Mouse (Mus musculus) MEL (cell line): Measurements from ENCODE around the gene Gm5771. TPM values are rescaled to one million over a fixed set of nuclear protein-coding genes. Genes with fewer than 3 reads are reported as not detected.

Experiments used
- polyA plus RNA-seq, 2 experiments: library from polyadenylated mRNA; stranded (reverse) in 1 of 2; unstranded in 1 of 2; fragments of >175 nt in 1 of 2; fragments of >200 nt in 1 of 2; gene quantifications; 2 replicates each; pipeline versions ENCODE4 v1.2.1 to v1.2.4; 2012; ENCODE audit warnings: low replicate concordance in 2 of 2, low read depth in 1 of 2; ENCODE audit not compliant: insufficient read length in 2 of 2, insufficient read depth in 1 of 2, missing spikeins in 1 of 2
- total RNA-seq: library from RNA; depleted of rRNA; stranded (reverse); fragments of 300-350 nt; gene quantifications from 2 replicates; pipeline ENCODE4 v1.2.3, GENCODE M21; 2012; rRNA removed

The Gm5771 gene
- total and polyA plus RNA-seq, 3 experiments: not detected

Other genes starting within 250 kb of the Gm5771 start
- gene Try4, start 90.1 kb upstream of the Gm5771 start, total RNA-seq: not detected in 2 replicates
- gene Try4, start 90.1 kb upstream of the Gm5771 start, polyA plus RNA-seq: not detected
- not detected in 2 replicates for gene Try5, start 75.5 kb upstream of the Gm5771 start, total RNA-seq
- gene Try5, start 75.5 kb upstream of the Gm5771 start, polyA plus RNA-seq: not detected
- gene Try10, start 38.3 kb upstream of the Gm5771 start, total RNA-seq: not detected in 2 replicates
- gene Try10, start 38.3 kb upstream of the Gm5771 start, polyA plus RNA-seq: not detected
- gene Prss3, start 14.7 kb upstream of the Gm5771 start, total RNA-seq: not detected in 2 replicates
- not detected for gene Prss3, start 14.7 kb upstream of the Gm5771 start, polyA plus RNA-seq
- not detected in 2 replicates for gene Gm10334, start 53.8 kb downstream of the Gm5771 start, total RNA-seq
- not detected for gene Gm10334, start 53.8 kb downstream of the Gm5771 start, polyA plus RNA-seq
- not detected in 2 replicates for gene Prss1, start 66.6 kb downstream of the Gm5771 start, total RNA-seq
- not detected for gene Prss1, start 66.6 kb downstream of the Gm5771 start, polyA plus RNA-seq
- gene Prss2, start 129.4 kb downstream of the Gm5771 start, total RNA-seq: not detected in 2 replicates
- gene Prss2, start 129.4 kb downstream of the Gm5771 start, polyA plus RNA-seq: not detected
- 0.88 and 1.0 TPM in 2 replicates for gene Ephb6, start 213.1 kb downstream of the Gm5771 start, total RNA-seq
- gene Ephb6, start 213.1 kb downstream of the Gm5771 start, polyA plus RNA-seq: 1 to 10 TPM in 1 of 2 experiments, not detected in 1; 5.2 TPM
- not detected in 2 replicates for gene Trpv6, start 244.0 kb downstream of the Gm5771 start, total RNA-seq
- not detected for gene Trpv6, start 244.0 kb downstream of the Gm5771 start, polyA plus RNA-seq